Mouse (Mus musculus) liver, embryonic 14.5 days (tissue): Measurements from ENCODE around the gene Zdhhc12. TPM values are rescaled to one million over a fixed set of nuclear protein-coding genes. Genes with fewer than 3 reads are reported as not detected.
"Not testable (repeated sequence)": the region's sequence is repeated elsewhere in the genome, so short reads cannot be mapped to it uniquely, and the experiment has no call there.

Source experiments
- ATAC-seq: fragments of 200-750 bp; cut with Nextera tagmentation; 2 replicates; pipeline ENCODE4 v1.8.0; 2017; ENCODE audit warnings: moderate number of reproducible peaks, mild to moderate bottlenecking, moderate library complexity; ENCODE audit not compliant: insufficient read depth
- DNase-seq, 3 experiments: peaks; one replicate each; pipeline ENCODE4 v3.0.0-alpha.2; 2012 to 2013; ENCODE audit warnings: low read depth in 3 of 3, low spot score in 3 of 3
- H3K27ac ChIP-seq: fragments of 300-500 bp; sonication (generic); 2 replicates; pipeline ENCODE4 v1.5.1; 2014; ENCODE audit warnings: moderate library complexity, mild to moderate bottlenecking, control low read depth, inconsistent platforms
- H3K27me3 ChIP-seq: fragments of 300-500 bp; sonication (generic); 2 replicates; pipeline ENCODE4 v1.6.1; 2014; ENCODE audit warnings: mild to moderate bottlenecking, low read length, moderate library complexity; ENCODE audit not compliant: control insufficient read depth, insufficient read depth
- H3K36me3 ChIP-seq: fragments of 300-500 bp; sonication (generic); replicated peaks from 2 replicates; pipeline ENCODE4 v1.6.1; 2014; ENCODE audit warnings: low read depth; ENCODE audit not compliant: control insufficient read depth, insufficient read depth
- H3K4me1 ChIP-seq, 2 experiments: fragments of 200-500 bp in 1 of 2; fragments of 300-500 bp in 1 of 2; sonication (generic) in 1 of 2; replicated peaks; 2 replicates each; pipeline ENCODE4 v1.6.1; 2012 to 2014; ENCODE audit warnings: antibody characterized with exemption in 1 of 2, inconsistent platforms in 1 of 2, low read length in 1 of 2; ENCODE audit not compliant: control insufficient read depth in 2 of 2, insufficient read depth in 2 of 2
- H3K4me2 ChIP-seq: fragments of 300-500 bp; sonication (generic); 2 replicates; pipeline ENCODE4 v1.6.1; 2014; ENCODE audit warnings: low read depth, mild to moderate bottlenecking, control low read depth, moderate library complexity
- H3K4me3 ChIP-seq, 2 experiments: fragments of 200-500 bp in 1 of 2; fragments of 300-500 bp in 1 of 2; sonication (generic) in 1 of 2; 2 replicates each; pipeline ENCODE4 v1.5.1; 2012 to 2014; ENCODE audit warnings: low read depth in 2 of 2, low read length in 2 of 2, mild to moderate bottlenecking in 2 of 2, control low read depth in 1 of 2, inconsistent platforms in 1 of 2, moderate library complexity in 1 of 2; ENCODE audit not compliant: insufficient read depth in 1 of 2
- H3K9ac ChIP-seq: fragments of 300-500 bp; sonication (generic); replicated peaks from 2 replicates; pipeline ENCODE4 v1.6.1; 2014; ENCODE audit warnings: mild to moderate bottlenecking, control low read depth, moderate library complexity
- H3K9me3 ChIP-seq: fragments of 300-500 bp; sonication (generic); 2 replicates; pipeline ENCODE4 v1.6.1; 2016; ENCODE audit warnings: low read length, mixed read lengths; ENCODE audit not compliant: control insufficient read depth
- CTCF ChIP-seq: IDR thresholded peaks from 2 replicates; pipeline ENCODE4 v1.5.1; 2016; ENCODE audit warnings: antibody characterized with exemption, low read depth, control low read depth
- EP300 ChIP-seq: IDR thresholded peaks from 2 replicates; pipeline ENCODE4 v1.6.1; 2016; ENCODE audit warnings: antibody characterized with exemption, low read depth
- WGBS: fragments of 180-500 bp; shearing (Covaris S2); extraction: QIAGEN DNeasy Blood & Tissue Kit; methylation state at CpG from one replicate; pipeline ENCODE4 v1.1.7; 2014; ENCODE audit not compliant: insufficient replicate concordance; 5-methylcytosine and 5-hydroxymethylcytosine counted together
- polyA plus RNA-seq, 2 experiments: library from polyadenylated mRNA; depleted of rRNA in 1 of 2; stranded (reverse) in 1 of 2; unstranded in 1 of 2; fragments of >200 nt; fragmentation: Nextera tagmentation in 1 of 2; extraction: Ambion mirVana in 1 of 2; gene quantifications; 2 replicates each; pipeline versions ENCODE4 v1.2.1 to v1.2.3; 2012 to 2014

Zdhhc12 gene
- polyA plus RNA-seq, 2 experiments: 17.4 to 25.5 TPM

GRCm38 (mm10) chr2:30061215-30062166 is 32.0 kb downstream of the Zdhhc12 start:
- peak overlapping the region; percentile 65; the same call in 1 of the 2 replicates for H3K27ac ChIP-seq
- no peak for DNase-seq
- no peak for ATAC-seq
- peaks cover 24 to 28% of the 10 kb centered on the region in 2 experiments for H3K4me1 ChIP-seq
- H3K9ac ChIP-seq: peak overlapping the region; percentile 87
- no peaks in the 10 kb centered on the region for H3K36me3 ChIP-seq
- H3K9me3 ChIP-seq: no peaks in the 10 kb centered on the region
- 6% methylated on average over 37 of the region's 37 CpGs for WGBS
- H3K4me2 ChIP-seq: peak overlapping the region; percentile 98
- peak overlapping the region; percentile 79 to 85 for H3K4me3 ChIP-seq
- no peaks in the 10 kb centered on the region for H3K27me3 ChIP-seq
- TF ChIP-seq EP300 (no peak), CTCF (no peak)

GRCm38 (mm10) chr2:30058418-30058817 is 35.0 kb downstream of the Zdhhc12 start:
- WGBS: 69% methylated on average over 5 of the region's 5 CpGs
- H3K4me3 ChIP-seq: no peak overlapping the region
- no peaks in the 10 kb centered on the region for H3K36me3 ChIP-seq
- TF ChIP-seq CTCF: no peak
- no peak for TF ChIP-seq EP300
- ATAC-seq (no peak), DNase-seq (no peak)
- no peak overlapping the region for H3K4me2 ChIP-seq
- H3K27ac ChIP-seq: no peak overlapping the region
- no peak overlapping the region for H3K9ac ChIP-seq
- H3K9me3 ChIP-seq: no peaks in the 10 kb centered on the region
- no peaks in the 10 kb centered on the region; the same call in 1 of the 2 replicates for H3K27me3 ChIP-seq
- peaks cover 4 to 15% of the 10 kb centered on the region in 2 experiments for H3K4me1 ChIP-seq

GRCm38 (mm10) chr2:30057223-30057904 is 36.1 kb downstream of the Zdhhc12 start, which contains the start of gene Set:
Gene Set, plus strand, starts transcription at chr2:30057378.
- Histone ChIP-seq H3K9me3 (no peaks in the 10 kb centered on the region), H3K4me2 (no peak within 1 kb of the TSS), H3K36me3 (no peaks in the 10 kb centered on the region), H3K9ac (no peak within 1 kb of the TSS), H3K4me1 (peaks cover 0 to 10% of the 10 kb centered on the region in 2 experiments; a peak in 3 of 4 replicates), H3K4me3 (no peak within 1 kb of the TSS), H3K27ac (no peak within 1 kb of the TSS), H3K27me3 (no peaks in the 10 kb centered on the region; the same call in 1 of the 2 replicates)
- no peak for TF ChIP-seq EP300
- no peak for TF ChIP-seq CTCF
- WGBS: 43% methylated on average over 12 of the region's 12 CpGs
- DNase-seq (no peak), ATAC-seq (peak; percentile 65; the same call in 1 of the 2 replicates)

GRCm38 (mm10) chr2:30056736-30057135 is 36.7 kb downstream of the Zdhhc12 start:
- DNase-seq (no peak), ATAC-seq (no peak)
- Histone ChIP-seq H3K9ac (no peak overlapping the region), H3K4me3 (no peak overlapping the region), H3K4me2 (no peak overlapping the region), H3K9me3 (no peaks in the 10 kb centered on the region), H3K27ac (no peak overlapping the region), H3K36me3 (no peaks in the 10 kb centered on the region), H3K4me1 (peaks cover 0 to 10% of the 10 kb centered on the region in 2 experiments; a peak in 3 of 4 replicates), H3K27me3 (no peaks in the 10 kb centered on the region; the same call in 1 of the 2 replicates)
- 69% methylated on average over 3 of the region's 3 CpGs for WGBS
- no peak for TF ChIP-seq CTCF
- no peak for TF ChIP-seq EP300

- H3K4me1 ChIP-seq, H3K4me2 ChIP-seq, H3K27ac ChIP-seq, ATAC-seq, H3K4me3 ChIP-seq, H3K27me3 ChIP-seq, DNase-seq, H3K9me3 ChIP-seq, H3K9ac ChIP-seq, H3K36me3 ChIP-seq: not testable (repeated sequence)
- 76% methylated on average over 3 of the region's 3 CpGs for WGBS
These were observed 38.1 kb downstream of the Zdhhc12 start for GRCm38 (mm10) chr2:30055310-30055709.
